In the genomic region with DNA sequence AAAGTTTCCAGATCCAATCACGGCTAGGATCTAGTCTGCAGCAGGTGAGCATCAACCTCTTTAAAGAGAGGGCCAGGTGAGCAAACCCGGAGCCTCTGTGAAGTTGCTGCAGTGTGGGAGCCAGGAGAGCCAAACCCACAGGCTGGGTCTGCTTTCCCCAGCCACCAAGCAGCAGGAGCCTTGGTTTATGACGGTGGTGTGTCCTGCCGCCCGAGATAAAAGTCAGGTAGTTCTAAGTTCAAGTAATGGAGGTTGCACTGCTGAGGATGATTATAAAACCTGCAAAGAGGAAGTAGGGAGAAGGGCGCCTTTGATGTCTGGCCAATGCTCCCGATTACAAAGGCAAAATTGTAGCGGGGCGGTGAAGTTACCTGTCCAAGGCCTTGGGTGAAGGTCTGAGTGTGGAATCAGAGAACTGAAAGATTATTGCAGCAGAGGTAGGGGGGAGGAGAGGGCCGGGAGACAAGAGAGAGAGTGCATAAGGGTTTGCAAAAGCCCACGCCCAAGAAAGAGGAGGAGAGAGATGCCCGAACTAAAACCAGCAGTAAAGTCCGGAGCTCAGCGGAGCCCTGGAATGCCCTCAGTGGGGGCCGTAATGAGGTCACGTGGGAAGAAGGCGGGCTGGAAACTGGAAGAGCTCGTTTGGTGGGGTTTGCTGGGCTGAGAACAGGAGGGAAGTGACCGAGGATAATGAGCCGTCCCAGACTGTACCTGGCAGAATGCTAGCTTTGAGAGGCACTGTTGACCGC, we compare ENCODE assay signal across 8 mouse cellular contexts. TPM values are rescaled to one million over a fixed set of nuclear protein-coding genes. Genes with fewer than 3 reads are reported as not detected.
DNase-seq lines count a peak whose midpoint lies in the region; ATAC-seq and TF ChIP-seq lines count a peak whose summit lies in the region.

No protein-coding gene starts in this region.

- H3K27me3 ChIP-seq in heart, postnatal 0 days (ENCODE audit: control insufficient read depth, insufficient read depth, low read length): peaks cover 13% of the 10 kb centered on the region; the same call in 1 of the 2 replicates
- peaks cover 44% of the 10 kb centered on the region for H3K27me3 ChIP-seq in midbrain, embryonic 10.5 days (ENCODE audit: low read depth, poor library complexity, severe bottlenecking)

- no peak for TF ChIP-seq EP300 in heart, postnatal 0 days (IDR thresholded peaks at IDR 0.05; ENCODE audit: low read depth)

- 11% methylated on average over 21 of the region's 21 CpGs for WGBS in heart, postnatal 0 days
- WGBS in large intestine, adult 2 months: 3% methylated on average over 21 of the region's 21 CpGs
- 12% methylated on average over 21 of the region's 21 CpGs for WGBS in midbrain, embryonic 10.5 days

- no peaks in the 10 kb centered on the region for H3K36me3 ChIP-seq in heart, postnatal 0 days (replicated peaks; ENCODE audit: control insufficient read depth, insufficient read depth, low read length)
- no peaks in the 10 kb centered on the region for H3K36me3 ChIP-seq in midbrain, embryonic 10.5 days

- H3K9ac ChIP-seq in heart, postnatal 0 days (replicated peaks; ENCODE audit: low read depth, low read length): no peak overlapping the region

- peak overlapping the region; percentile 53 for H3K4me2 ChIP-seq in heart, postnatal 0 days (ENCODE audit: low read depth, low read length)

- ATAC-seq in heart, postnatal 0 days (ENCODE audit: insufficient read depth, low read depth): 0 out of 2 replicates have a peak, but pooled peaks have one; percentile 41

- DNase-seq in ES-CJ7 (ENCODE audit: low read depth, low spot score): peak; percentile 41
- DNase-seq in heart, postnatal 0 days (ENCODE audit: low spot score): peak; percentile 16
- DNase-seq in large intestine, adult 2 months (ENCODE audit: low read depth, low spot score): peak; percentile 90
- peak; percentile 52 for DNase-seq in midbrain, embryonic 10.5 days (ENCODE audit: low spot score)
- DNase-seq in testis, postnatal 10 days (ENCODE audit: low spot score): peak; percentile 55
- DNase-seq in layer of hippocampus, adult 9-11 months: no peak
- no peak for DNase-seq in cerebellum, postnatal 4 days (ENCODE audit: low spot score in 2 of 2)

- no peaks in the 10 kb centered on the region for H3K4me1 ChIP-seq in brown adipose tissue, adult 24 weeks (ENCODE audit: control insufficient read depth, insufficient read depth, insufficient read length, low read length)
- peaks cover 6% of the 10 kb centered on the region; the same call in 1 of the 2 replicates for H3K4me1 ChIP-seq in heart, postnatal 0 days (ENCODE audit: control insufficient read depth, insufficient read depth)
- H3K4me1 ChIP-seq in midbrain, embryonic 10.5 days: peaks cover 33% of the 10 kb centered on the region

- no peak for TF ChIP-seq CTCF in heart, postnatal 0 days (IDR thresholded peaks at IDR 0.05; ENCODE audit: low read depth)

- peak overlapping the region; percentile 15; the same call in 1 of the 2 replicates for H3K4me3 ChIP-seq in brown adipose tissue, adult 24 weeks (ENCODE audit: insufficient read depth, low read depth, low read length)
- H3K4me3 ChIP-seq in heart, postnatal 0 days (ENCODE audit: low read depth, low read length): peak overlapping the region; percentile 19
- H3K4me3 ChIP-seq in midbrain, embryonic 10.5 days: peak overlapping the region; percentile 41

- no peak overlapping the region for H3K27ac ChIP-seq in brown adipose tissue, adult 24 weeks (replicated peaks; ENCODE audit: low read depth, low read length)
- H3K27ac ChIP-seq in heart, postnatal 0 days (ENCODE audit: low read depth): no peak overlapping the region
- peak overlapping the region; percentile 55; the same call in 1 of the 2 replicates for H3K27ac ChIP-seq in midbrain, embryonic 10.5 days (replicated peaks)

- H3K9me3 ChIP-seq in heart, postnatal 0 days (replicated peaks; ENCODE audit: control insufficient read depth, low read length): no peaks in the 10 kb centered on the region
- no peaks in the 10 kb centered on the region for H3K9me3 ChIP-seq in midbrain, embryonic 10.5 days (replicated peaks)

RNA-seq across cellular contexts. Expression of gene Supt4a, which starts 27.7 kb away (rescaled TPM):
- polyA plus RNA-seq in brown adipose tissue, adult 24 weeks (2012; ENCODE audit: insufficient read depth, insufficient read length, missing spikeins): 90.3 and 97.1 TPM in 2 replicates
- 50.3 and 73.7 TPM in 2 replicates for total RNA-seq in heart, postnatal 0 days (2014; rRNA removed; ENCODE audit: low replicate concordance)
- 101 and 104 TPM in 2 replicates for polyA plus RNA-seq in heart, postnatal 0 days (2015; fragmentation: Nextera tagmentation; extraction: Ambion mirVana)
- 67.4 and 76.6 TPM in 2 replicates for polyA plus RNA-seq in large intestine, adult 2 months (2012; rRNA removed)
- polyA plus RNA-seq in midbrain, embryonic 10.5 days (2016; fragmentation: Nextera tagmentation; extraction: Ambion mirVana): 157 and 171 TPM in 2 replicates

RNA-seq across cellular contexts. Expression of gene Rnf43, which starts 47.2 kb away (rescaled TPM):
- not detected in 2 replicates for polyA plus RNA-seq in brown adipose tissue, adult 24 weeks (2012; ENCODE audit: insufficient read depth, insufficient read length, missing spikeins)
- total RNA-seq in heart, postnatal 0 days (2014; rRNA removed; ENCODE audit: low replicate concordance): 0.19 and 0.73 TPM in 2 replicates
- polyA plus RNA-seq in heart, postnatal 0 days (2015; fragmentation: Nextera tagmentation; extraction: Ambion mirVana): 0.25 and 0.48 TPM in 2 replicates
- 11.2 and 16.2 TPM in 2 replicates for polyA plus RNA-seq in large intestine, adult 2 months (2012; rRNA removed)
- 0.95 and 1.3 TPM in 2 replicates for polyA plus RNA-seq in midbrain, embryonic 10.5 days (2016; fragmentation: Nextera tagmentation; extraction: Ambion mirVana)

RNA-seq across cellular contexts. Expression of gene Tspoap1, which starts 50.7 kb away (rescaled TPM):
- polyA plus RNA-seq in brown adipose tissue, adult 24 weeks (2012; ENCODE audit: insufficient read depth, insufficient read length, missing spikeins): not detected in 2 replicates
- 1.6 TPM in 1 of 2 replicates, not detected in the other for total RNA-seq in heart, postnatal 0 days (2014; rRNA removed; ENCODE audit: low replicate concordance)
- 0.12 TPM in 1 of 2 replicates, not detected in the other for polyA plus RNA-seq in heart, postnatal 0 days (2015; fragmentation: Nextera tagmentation; extraction: Ambion mirVana)
- 0.81 and 1.0 TPM in 2 replicates for polyA plus RNA-seq in large intestine, adult 2 months (2012; rRNA removed)
- 8.2 and 14.7 TPM in 2 replicates for polyA plus RNA-seq in midbrain, embryonic 10.5 days (2016; fragmentation: Nextera tagmentation; extraction: Ambion mirVana)

Comparison
In these comparisons a context has a peak if more than half of its experiments do, and no peak if none do; other contexts are left out.
1. DNase-seq: peak in ES-CJ7 (single experiment), heart, postnatal 0 days (single experiment), large intestine, adult 2 months (single experiment), midbrain, embryonic 10.5 days (single experiment) and testis, postnatal 10 days (single experiment); none in layer of hippocampus, adult 9-11 months (single experiment) and cerebellum, postnatal 4 days (0 of 2).
2. Peak in every context shown above with its lines, with median percentiles within 50 percentile points of each other: H3K4me3 ChIP-seq.